Mouse (Mus musculus) telencephalon, adult 2 months (tissue): ENCODE results near the gene Ttc39b.

Experiments used
- DNase-seq: peaks from one replicate; pipeline ENCODE4 v3.0.0-alpha.2; 2011; ENCODE audit warnings: low read depth, low spot score

Gene Ttc39b

DNA sequence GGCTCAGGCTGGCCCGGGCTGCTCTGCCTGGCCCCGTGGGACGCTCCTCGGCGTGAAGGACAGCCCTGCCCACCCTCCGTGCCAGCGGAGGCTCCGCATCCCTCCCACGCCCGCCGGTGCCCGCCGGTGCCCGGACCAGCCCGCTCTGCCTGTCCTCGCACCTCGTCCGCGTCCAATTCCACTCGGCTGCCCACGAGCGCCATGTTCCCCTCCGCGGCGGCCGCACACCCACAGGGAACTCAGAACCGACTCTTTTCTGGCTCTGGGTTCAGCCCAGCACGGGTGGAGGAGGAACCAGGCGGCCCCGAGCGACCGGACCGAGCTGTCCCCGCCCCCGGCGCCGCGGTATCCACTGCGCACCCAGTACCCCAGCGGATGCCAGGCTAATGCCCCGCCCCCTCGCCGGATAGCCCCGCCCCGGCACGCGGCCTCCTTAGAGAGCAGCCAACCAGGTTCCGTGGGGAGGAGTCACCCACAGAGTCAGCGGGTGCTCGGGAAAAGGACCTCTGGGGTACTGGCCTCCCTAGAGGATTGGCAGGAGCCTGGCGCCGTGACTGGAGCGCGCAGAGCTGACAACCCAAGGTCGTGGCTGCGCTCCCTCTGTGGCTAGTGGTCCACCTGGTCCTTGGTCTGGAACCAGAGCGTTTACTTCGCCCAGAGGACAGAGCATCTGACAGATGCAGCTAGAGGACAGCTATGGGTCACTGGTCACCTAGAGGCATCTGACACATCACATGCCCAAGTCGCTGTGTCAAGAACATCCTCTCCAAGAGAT is at the start of gene Ttc39b:
TSS of gene Ttc39b (minus strand) at position 346 of the 775 bp plus-strand sequence.
- peak; percentile 77 for DNase-seq

DNA sequence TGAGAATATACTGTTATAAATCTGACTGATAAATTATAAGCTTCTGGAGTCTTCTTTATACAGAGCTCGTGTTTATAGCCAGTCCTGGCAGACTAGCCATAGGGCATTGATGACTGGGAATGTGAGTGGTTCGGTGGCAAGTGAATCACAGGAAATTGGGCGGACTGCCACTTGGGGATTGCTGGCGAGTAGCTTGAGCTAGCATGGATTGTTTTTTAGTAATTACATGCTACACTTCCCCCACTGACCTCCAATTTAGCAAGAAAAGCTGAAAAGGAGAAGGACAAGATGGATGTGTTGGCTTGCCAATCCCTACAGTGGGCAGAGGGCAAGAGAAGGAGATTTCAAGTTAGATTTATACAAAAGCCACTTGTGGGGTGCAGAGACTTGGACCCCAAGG is 49.3 kb upstream of the Ttc39b start:
- DNase-seq = no peak

DNA sequence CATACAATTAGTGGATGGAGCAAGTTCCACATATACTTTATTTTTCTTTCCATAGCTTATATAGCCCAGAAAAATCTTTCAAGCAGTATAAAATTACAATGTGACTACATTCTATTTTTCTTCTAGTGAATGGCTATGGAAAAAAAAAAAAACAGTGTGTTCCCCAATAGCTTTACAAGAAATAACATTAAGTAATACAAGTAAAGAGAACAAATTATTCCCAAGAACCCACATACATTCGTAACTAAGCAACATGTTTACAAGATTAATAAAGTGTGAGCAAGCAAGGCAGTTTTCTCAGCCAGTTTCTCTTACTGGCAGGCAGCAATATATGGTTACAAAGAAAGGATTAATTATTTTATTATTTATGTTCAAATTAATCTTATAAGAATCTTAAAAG is 33.7 kb upstream of the Ttc39b start:
- DNase-seq = no peak

DNA sequence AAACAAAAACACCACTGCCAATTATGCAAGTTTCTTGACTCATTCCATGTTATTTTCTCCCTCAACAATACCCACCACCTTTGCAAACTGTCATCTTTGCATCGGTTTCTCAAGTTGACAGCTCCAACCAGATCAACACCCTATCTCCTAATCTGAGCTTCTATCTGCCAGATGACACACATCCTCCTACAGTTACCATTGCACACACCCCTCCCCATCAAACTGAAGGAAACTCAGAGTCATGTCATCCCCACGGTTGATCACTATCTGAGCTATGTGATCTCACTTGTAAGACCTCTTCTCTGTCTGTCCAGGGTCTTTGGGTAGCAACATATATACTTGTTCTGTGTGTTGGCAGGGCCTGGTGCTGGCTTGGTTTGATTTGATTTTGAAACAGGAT is 30.7 kb upstream of the Ttc39b start:
- no peak for DNase-seq

DNA sequence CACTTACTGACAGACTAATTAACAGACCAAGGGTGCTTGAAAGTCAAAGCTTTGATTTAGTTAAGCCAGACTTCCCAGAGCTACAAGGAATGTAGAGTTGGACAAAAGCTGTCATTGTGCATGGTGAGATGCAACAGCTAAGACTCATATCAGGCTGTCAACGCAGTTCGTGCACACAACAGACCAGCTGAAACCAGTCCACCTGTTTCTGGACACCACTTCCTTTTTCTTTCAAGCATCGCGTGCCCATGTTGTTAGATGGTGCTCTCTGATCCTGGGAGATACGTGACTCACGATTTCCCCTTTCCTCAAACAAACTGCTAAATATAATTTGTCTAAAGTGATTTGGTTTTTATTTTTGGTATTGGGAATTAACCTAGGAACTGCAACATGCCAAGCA is 29.9 kb upstream of the Ttc39b start:
- no peak for DNase-seq

DNA sequence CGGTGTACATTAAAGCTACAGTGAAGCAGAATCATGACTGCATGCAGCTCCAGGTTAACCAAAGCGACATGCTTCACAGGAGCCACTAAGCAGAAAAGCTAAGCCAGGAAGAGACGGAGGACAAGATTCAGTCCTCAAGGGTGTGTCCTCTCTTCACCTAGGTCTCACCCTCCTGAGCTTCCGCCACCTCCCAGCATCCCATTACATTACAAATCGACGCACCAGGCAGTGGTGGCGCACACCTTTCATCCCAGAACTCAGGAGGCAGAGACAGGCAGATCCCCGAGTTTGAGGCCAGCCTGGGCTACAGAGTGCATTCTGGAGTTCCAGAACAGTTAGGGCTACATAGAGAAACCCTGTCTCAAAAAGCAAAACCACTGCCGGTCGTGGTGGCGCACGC is 29.2 kb upstream of the Ttc39b start:
- no peak for DNase-seq

DNA sequence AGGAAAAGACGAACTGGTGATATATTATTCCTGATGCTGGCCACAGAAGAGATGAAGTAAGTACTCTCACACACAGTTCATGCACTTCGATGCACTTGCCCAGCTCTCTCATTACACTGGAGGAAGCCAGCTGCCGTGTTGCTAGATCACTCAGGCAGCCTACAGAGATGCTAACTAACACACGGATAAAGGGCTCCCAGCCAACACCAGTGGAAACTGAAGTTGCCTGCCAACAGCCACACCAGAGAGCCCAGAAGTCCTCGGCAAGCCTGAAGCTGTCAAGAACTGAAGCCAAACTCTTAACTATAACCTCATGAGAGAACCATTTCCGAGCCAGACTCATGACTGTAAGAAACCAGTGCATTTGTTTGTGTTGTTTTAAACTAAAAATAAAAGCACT is 26.7 kb upstream of the Ttc39b start:
- DNase-seq = peak; percentile 66

DNA sequence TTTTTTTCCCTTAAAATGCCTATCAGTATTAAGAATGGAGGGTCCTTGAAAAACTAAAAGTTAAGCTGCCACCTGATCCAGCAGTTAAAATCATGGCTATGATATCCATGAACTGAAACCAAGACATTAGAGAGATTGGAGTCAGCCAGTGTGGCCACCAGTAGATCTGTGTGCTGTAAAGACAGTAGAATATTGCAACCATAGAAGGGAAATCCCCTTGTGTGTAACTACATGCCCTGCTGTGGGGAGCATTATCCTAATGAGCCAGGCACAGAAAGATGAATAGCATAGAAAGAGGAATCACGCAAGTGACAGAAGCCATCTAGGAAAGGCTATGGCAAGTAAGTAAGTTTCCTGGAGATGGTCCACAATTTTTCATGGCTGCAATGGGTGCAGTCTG is 24.9 kb upstream of the Ttc39b start:
- no peak for DNase-seq

DNA sequence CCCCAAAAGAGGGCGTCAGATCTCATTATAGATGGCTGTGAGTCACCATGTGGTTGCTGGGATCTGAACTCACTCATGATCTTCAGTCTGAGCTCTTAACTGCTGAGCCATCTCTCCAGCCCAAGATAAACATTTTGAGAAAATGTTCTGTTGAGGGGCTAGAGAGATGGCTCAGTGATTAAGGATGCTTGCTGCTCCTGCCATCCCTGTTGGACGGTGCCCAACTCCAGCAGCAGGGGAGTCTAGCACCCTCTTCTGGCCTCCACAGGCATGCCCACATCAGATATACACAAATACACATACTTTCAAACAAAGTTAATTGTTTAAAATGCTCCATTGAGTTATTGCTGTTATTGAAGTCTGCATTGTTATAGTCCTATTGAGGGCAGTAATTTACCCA is 19.8 kb upstream of the Ttc39b start:
- no peak for DNase-seq

DNA sequence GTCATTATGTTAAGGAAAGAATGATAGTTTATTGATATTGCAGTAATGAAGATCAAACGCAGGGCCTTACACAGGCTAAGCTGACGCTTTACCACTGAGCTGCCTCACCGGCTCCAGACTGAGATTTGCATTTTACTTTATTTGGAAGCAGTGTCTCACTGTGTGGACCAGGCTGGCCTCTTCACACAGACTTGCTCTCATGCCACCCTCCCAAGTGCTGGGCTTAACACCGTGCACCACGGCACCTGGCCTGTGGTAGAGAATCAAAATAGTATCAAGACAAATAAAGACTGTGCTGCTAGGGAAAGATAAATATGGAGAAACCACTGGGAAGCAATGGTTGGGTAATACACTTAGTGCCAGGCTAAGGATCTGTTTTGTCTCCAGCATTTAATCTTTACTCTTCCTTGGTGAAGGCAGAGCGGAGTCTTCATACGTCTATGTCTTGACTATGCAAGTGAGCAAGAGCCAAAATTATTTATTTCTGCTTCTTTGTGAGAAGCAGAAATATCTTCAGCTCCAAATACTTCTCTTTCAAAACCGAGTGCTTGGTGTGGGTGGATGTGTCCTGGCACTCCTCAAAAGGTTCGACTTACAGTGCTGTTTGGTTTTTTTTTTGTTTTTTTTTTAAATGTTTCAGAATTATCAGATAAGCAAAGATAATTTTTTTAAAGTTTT is 19.2 kb upstream of the Ttc39b start:
- no peak for DNase-seq

DNA sequence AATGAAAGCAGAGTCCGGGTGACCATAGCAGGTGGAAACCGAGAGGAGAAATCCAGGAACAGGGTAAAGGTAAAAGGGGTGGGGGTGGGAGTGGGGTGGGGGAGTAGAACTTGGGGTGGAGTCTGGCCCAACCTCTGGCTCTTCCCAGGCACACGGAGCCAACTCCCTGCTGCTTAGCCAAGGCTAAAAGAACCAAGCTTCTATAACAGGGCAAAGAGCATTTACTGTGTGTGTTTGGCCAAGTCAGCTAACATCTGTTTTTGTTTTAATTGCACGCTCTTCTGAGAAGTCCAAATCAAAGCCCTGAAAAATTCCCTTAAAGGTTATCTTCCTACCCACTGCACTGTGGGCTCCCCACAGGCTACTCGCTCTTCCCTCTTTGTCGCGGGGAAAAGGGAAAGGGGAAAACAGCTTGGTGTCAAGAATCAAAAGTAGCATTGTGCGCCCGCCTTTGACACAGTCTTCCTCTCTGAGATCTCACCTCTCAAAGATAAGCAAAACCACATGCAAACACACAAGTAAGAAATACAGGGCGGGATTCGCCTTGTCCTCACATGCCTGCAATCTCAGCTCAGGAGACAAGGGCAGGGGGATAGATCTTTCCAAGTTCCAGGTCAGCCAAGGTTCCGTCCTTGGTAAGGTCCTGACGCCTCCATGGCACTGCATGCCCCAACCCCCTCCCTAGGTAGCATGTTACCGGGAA is 18.4 kb upstream of the Ttc39b start:
- DNase-seq = no peak

DNA sequence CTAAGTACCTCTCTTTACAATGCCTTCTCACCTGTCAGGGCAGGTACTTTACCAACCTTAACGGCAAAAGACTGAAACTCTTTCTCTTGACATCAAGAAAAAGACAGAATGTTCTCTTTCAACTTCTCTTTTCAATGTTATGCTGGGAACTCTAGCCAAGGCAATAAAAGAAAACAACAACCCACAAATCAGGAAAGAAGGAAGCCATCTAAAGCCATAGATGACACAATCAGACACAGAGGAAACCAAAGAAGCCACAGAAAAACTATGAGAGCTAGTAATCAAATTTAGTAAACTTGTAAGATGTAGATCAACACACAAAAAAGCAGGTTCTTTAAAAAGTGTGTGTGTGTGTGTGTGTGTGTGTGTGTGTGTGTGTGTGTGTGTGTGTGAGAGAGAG is 15.3 kb upstream of the Ttc39b start:
- DNase-seq = no peak

DNA sequence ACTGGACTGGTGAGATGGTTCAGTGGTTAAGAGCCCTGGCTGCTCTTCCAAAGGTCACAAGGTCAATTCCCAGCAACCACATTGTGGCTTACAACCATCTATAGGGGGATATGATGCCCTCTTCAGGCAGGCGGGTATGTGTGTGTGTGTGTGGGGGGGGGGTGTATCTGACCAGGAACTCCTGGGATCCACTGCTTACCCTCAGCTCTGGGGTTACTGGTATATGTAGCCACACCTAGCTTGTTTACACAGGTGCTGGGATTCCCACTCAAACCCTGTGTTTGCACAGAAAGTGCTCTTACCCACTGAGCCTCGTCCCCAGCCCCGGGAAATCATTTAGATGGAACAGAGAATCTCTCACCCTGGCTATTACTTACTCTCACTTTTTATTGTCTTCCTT is 13.7 kb upstream of the Ttc39b start:
- DNase-seq = no peak

DNA sequence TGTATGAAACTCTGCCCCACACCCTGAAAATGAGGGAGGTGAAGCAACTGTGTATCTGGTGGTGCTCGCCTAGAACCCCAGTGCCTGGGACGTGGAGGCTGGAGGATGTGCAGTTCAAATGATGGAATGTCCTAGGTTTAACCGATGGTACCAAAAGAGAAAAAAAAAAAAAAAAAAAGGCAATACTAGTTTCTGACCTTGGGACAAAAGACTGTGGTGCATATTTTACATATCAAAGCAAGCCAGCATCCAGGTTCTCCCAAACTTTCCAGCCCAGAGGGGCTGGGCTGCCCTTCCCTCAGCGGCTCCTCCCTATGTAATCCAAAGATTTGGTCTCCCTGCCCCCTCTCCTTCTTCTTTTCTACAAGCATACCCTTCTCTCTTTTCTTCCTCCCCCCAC is 6.3 kb upstream of the Ttc39b start:
- DNase-seq = no peak

DNA sequence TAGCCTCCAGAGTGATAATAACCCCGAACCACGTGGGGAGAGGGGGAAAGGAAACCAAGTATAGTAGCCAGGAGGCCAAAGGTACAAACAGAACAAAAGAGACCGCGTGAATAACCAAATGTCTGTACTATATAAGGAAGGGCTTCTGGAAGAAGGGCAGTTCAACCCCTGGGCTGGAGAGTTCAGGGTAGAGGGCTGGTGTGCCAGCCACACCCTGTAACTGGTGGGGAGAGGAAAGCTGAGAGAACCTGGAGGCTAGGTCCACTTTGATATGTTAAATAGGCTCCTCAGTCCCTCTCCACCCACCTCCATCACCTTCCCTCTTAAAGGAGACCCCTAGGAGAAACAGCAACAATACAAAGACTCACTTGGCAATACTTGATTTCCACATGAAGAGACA is 5.6 kb upstream of the Ttc39b start:
- DNase-seq = no peak

DNA sequence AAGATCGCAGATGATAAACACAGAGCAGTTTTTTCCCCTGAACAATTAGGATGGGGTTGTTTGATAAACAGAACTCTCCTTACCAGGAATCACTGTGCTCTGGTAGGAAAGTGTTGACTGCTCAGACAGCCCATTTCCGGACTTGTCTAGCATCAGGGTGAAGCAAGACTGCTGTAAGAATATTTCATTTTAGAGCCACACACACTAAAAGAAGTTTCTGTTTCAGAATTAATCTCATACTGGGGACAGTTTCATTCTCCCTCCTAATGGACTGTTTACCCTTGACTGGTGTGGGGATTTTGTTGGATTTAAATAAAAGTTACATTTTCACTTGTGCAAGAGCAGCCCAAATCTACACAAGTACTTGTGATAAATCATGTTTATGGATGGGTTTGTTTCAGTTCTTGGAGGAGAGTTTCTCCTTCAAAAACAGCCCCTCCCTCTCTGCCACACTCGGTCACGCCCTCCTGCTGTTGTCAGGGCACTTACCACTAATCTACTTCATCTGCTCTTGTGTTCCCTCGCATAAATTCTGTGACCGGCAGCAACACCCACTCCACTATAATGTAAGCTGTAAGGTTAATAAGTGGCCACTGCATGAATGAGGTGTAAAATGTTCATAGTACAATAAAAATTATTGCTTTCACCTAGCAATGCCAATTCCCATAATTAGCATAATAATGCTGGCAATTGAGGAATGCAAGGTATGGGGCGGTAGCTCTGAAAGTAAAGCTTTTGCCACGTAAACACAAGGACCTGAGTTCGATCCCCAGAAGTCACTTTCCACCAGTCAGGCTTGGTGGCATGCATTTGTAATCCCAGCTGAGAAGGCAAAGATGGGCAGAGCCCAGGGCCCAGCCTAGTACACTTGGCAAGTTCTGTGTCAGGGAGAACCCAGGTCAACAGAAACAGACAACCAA is 4.2 kb upstream of the Ttc39b start:
- DNase-seq = no peak

DNA sequence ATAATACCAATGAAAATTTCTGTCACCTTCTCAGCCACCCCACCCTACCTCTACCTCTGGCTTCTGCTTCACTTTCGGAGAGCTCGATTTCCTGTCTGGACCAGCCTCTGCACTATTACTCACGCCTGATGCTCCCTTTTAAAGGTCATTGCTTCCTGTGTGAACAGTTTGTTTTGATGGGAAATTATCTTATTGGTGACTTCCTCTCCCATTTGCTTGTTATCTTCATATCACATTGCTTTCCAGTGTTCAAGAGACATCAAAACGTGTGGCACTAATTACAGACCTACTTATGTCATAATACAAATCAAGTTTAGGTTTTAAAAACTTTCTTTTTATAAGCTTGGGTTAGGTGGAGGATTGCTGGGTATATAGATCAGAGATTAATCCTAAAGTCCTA is 3.5 kb upstream of the Ttc39b start:
- no peak for DNase-seq

DNA sequence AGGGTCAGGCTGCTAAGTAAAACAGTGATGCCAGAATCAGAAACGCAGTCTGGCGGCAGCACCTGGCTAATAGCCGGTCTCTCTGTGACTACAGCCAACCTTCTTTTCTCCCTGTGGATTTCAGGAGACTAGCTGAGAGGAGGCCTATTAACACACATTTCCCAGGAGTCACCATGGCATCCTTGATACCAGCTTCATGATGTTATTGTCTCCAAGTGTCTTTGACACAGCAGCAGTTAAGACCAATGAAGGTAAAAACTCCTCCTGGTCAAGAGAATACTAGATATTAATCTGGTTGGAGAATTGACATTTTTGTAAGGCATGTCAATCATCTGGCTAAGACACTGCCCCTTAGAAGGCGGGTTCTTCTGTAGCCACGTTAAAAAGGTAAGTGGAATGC is 1.3 kb upstream of the Ttc39b start:
- no peak for DNase-seq

DNA sequence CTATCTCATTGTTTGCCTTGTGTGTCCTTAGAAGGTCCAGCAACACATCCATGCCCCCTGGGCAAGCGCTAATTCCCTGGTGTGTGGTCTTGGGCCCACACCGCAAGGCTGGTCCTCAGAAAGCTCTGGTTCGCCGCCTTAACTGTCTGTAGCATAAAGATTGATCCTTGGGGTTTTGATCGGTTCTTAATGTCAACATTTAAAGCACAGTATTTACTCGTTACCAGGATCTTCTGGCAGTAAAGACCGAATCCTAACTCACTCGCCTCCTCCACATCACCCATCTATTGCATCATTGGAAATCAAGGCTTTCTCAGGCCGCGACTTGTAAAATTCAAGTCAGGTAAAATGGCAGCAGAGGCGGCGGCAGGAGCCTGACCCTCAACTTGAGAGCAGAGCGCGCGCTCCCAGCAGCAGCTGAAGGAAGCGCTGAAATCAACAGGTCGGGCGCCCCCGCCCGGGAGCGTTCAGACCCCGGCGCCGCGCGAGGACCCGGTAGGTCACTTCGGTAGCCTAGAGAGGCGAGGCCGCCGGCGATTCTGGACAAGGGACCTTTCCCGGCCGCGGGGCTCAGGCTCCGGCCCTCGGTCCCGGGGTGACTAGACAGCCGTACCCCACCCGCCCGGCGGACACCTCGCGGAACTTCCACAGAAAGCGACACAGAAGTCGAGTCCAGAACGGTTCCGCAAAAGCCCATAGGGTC is 703 bp downstream of the Ttc39b start:
- DNase-seq = no peak

DNA sequence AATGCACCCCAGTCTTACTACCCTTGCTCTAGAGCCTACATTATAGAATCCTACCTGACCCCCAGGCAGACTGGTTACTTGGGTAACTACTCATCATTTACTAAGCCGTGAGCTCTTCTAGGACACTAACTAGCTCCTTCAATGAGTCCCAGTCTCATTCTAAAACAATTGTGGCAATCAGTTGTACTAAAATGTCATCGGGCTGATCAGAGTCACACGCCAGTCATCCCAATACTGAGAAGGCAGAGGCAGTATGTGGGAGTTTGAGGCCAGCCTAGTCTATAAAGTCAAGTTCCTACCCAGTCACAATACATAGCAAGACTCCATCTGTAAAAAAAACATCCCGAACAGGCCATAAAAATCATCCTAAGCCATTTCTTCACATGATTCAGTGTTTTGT is 4.3 kb downstream of the Ttc39b start:
- no peak for DNase-seq

DNA sequence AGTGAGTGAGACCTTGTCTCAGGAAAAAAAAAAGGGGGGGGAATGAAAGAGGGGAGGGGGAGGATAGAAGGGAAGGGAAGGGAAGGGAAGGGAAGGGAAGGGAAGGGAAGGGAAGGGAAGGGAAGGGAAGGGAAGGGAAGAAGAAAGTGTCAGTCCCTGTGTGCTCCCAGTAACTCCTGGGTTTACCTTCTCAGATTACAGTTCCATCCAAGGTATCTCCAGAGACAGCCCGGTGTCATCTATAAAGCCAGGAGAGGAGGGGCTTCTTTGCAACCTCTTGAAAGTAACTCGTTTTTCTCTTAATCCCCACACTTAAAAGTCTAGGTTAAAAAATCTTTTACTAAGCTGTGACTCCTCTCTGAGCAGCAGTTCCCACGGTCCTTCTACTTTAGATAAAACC is 5.3 kb downstream of the Ttc39b start:
- DNase-seq = no peak
